Mouse (Mus musculus): ENCODE measurements around the gene Mrgpre.
A peak's percentile ranks its signal among the peaks of the same experiment; 100 is the strongest.

DNA sequence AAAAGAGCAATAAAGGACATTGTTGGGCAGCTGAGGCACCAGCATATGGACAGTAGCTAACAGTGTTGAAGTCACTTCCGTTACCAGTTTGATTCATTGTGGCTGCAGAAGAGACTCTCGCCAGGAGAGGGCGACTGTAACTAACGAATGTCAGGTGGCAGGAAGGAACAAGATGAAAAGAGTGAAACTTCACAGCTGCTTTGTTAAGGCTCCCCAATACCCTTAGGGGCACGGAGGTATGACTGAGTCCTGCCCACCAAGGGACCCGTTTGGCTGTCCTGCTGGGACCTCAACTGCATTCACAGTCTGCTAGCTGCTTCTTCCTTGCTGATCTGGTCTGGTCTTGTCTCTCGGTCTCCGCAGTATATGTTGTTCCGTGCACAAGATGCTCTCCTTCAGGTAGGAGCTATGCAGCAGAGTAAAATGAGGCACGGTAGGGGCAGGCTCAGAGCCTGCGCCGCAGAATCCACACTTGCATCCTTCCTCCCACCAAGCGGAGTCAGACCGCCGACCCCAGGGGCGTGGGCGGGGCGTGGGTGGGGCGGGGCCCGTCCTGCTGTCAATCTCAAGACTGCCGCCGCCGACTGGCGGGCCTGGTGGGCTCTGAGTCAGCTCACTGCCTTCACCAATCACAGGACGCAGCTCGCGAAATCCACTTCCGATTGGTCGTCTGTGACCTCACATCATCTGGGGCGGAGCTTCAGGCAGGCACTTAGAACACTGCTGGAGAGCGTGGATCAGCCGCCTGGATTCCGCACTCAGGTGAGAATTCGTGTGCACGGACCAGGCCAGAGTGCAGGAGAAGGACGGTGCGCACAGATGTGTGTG lies 45.4 kb upstream of the Mrgpre start:
- TF ChIP-seq CTCF (IDR thresholded peaks at IDR 0.05; ENCODE audit: low read depth) (peak; percentile 96), EP300 (IDR thresholded peaks at IDR 0.05; ENCODE audit: low read depth) (no peak)

All from liver, postnatal 0 days (tissue).